Mouse (Mus musculus): ENCODE data around the gene Pigg. TPM values are rescaled to one million over a fixed set of nuclear protein-coding genes. Genes with fewer than 3 reads are reported as not detected.

Pigg gene
- polyA plus RNA-seq, 1 experiment from 2014 or later = 2.9 TPM

DNA sequence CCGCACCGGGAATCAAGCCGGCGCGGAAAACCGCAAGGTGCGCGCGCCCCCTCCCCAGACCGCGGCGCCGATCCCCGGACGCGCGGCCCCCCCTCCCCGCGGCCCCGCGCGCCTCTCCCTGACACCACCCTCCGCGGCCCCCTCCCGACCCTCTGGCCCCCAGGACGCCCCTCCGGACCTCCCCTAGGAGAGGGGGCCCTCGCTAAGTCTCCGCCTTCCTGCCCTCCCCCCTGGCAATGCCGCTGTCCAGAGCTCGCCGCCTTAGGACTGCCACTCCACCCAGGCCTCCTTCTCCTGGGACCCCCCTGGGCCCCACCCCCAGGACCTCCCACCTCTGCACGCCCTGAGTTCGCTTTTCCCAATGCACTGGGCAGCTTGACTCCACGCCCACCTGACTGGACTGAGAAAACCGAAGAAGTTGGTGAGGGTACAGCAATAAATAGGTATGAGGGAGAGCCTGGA lies 55.5 kb downstream of the Pigg start, which contains the start of gene Gm42517:
Gene Gm42517 (minus strand): TSS at position 52 of the 462 bp plus-strand sequence.
- no peaks in the 10 kb centered on the region for H3K36me3 ChIP-seq (ENCODE audit: control insufficient read depth, insufficient read depth, low read length)
- peak within 1 kb of the TSS; percentile 71 for H3K9ac ChIP-seq (replicated peaks; ENCODE audit: low read depth, low read length)
- WGBS = under 1% methylated on average over 10 of the region's 36 CpGs
- H3K27me3 ChIP-seq (ENCODE audit: control insufficient read depth, insufficient read depth, low read length) = peaks cover 72% of the 10 kb centered on the region
- H3K27ac ChIP-seq (ENCODE audit: low read depth, low read length) = no peak within 1 kb of the TSS
- peak; percentile 24; the same call in 1 of the 2 replicates for ATAC-seq (ENCODE audit: low read depth)
- peaks cover 15% of the 10 kb centered on the region for H3K4me1 ChIP-seq (ENCODE audit: control insufficient read depth, insufficient read depth, low read length)
- H3K9me3 ChIP-seq (ENCODE audit: control insufficient read depth, low read length) = no peaks in the 10 kb centered on the region
- peak within 1 kb of the TSS; percentile 59 for H3K4me3 ChIP-seq (ENCODE audit: low read depth, low read length)
- peak within 1 kb of the TSS; percentile 92 for H3K4me2 ChIP-seq (ENCODE audit: low read depth, low read length)

DNA sequence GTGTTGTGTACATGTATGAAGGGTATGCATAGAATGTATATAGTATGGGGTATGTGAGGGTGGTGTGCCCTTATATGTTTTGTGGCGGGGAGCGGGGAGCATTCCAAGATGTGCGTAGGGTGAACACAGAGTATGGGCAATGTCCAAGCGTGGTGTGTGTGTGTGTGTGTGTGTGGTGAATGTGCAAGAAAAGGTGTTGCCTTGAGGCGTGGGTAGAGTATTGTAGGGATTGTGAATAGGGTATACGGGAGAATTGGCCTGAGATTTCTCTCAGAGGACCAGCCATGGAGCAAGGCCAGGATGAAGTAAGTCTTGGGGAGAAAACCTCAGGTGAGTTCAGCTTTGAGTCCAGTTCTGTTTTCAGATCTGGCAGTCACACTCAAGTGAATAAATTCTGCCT lies 56.0 kb downstream of the Pigg start:
- 4% methylated on average over 6 of the region's 6 CpGs for WGBS
- peaks cover 15% of the 10 kb centered on the region for H3K4me1 ChIP-seq (ENCODE audit: control insufficient read depth, insufficient read depth, low read length)
- H3K9ac ChIP-seq (replicated peaks; ENCODE audit: low read depth, low read length) = peak overlapping the region; percentile 71
- H3K4me3 ChIP-seq (ENCODE audit: low read depth, low read length) = peak overlapping the region; percentile 59
- no peaks in the 10 kb centered on the region for H3K36me3 ChIP-seq (ENCODE audit: control insufficient read depth, insufficient read depth, low read length)
- H3K27ac ChIP-seq (ENCODE audit: low read depth, low read length) = no peak overlapping the region
- peak; percentile 9; the same call in 1 of the 2 replicates for ATAC-seq (ENCODE audit: low read depth)
- H3K4me2 ChIP-seq (ENCODE audit: low read depth, low read length) = peak overlapping the region; percentile 92
- no peaks in the 10 kb centered on the region for H3K9me3 ChIP-seq (ENCODE audit: control insufficient read depth, low read length)
- H3K27me3 ChIP-seq (ENCODE audit: control insufficient read depth, insufficient read depth, low read length) = peaks cover 72% of the 10 kb centered on the region

DNA sequence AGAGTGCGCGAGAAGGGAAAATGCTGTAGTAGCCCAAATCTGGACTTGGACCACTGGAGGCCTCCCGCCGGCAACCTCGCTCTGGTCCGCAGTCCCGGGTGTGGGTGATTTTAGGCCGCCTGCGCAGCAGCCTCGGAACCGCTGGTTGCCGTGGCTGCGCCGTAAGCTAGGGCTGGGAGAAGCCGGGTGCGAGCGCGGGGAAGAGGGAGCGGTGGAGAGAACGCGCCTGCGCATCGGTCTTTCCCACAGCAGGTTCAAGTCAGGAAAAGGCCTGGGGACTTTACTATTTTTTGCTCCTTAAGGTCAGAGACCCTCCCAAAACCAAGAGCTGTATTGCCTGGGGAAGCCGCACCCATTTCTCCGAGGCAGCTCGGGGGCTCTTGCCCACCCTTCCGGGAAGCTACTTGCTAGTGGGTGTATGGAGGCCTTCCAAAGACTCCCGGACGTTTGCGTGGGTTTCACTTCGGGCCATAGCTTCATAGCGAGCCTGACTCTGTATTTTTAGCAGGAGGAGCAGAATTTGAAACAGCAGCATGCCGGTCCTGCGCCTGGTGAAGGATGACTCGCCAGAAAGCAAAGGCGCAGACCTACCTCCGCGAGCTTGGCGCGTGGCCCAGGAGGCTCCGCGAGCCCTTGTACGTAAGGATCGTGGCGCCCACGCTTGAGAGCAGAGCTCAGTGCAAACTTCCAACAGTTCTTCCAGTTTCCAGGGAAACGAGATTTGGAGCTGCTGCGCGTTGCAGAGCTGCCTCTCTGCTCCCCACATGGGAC lies 56.6 kb downstream of the Pigg start:
- H3K4me2 ChIP-seq (ENCODE audit: low read depth, low read length) = peak overlapping the region; percentile 92
- H3K4me3 ChIP-seq (ENCODE audit: low read depth, low read length) = peak overlapping the region; percentile 59
- peak; percentile 54; the same call in 1 of the 2 replicates for ATAC-seq (ENCODE audit: low read depth)
- WGBS = under 1% methylated on average over 49 of the region's 49 CpGs
- peak overlapping the region; percentile 71; the same call in 1 of the 2 replicates for H3K9ac ChIP-seq (replicated peaks; ENCODE audit: low read depth, low read length)
- no peaks in the 10 kb centered on the region for H3K9me3 ChIP-seq (ENCODE audit: control insufficient read depth, low read length)
- H3K36me3 ChIP-seq (ENCODE audit: control insufficient read depth, insufficient read depth, low read length) = no peaks in the 10 kb centered on the region
- H3K4me1 ChIP-seq (ENCODE audit: control insufficient read depth, insufficient read depth, low read length) = peaks cover 15% of the 10 kb centered on the region
- peaks cover 71% of the 10 kb centered on the region for H3K27me3 ChIP-seq (ENCODE audit: control insufficient read depth, insufficient read depth, low read length)
- no peak overlapping the region for H3K27ac ChIP-seq (ENCODE audit: low read depth, low read length)

DNA sequence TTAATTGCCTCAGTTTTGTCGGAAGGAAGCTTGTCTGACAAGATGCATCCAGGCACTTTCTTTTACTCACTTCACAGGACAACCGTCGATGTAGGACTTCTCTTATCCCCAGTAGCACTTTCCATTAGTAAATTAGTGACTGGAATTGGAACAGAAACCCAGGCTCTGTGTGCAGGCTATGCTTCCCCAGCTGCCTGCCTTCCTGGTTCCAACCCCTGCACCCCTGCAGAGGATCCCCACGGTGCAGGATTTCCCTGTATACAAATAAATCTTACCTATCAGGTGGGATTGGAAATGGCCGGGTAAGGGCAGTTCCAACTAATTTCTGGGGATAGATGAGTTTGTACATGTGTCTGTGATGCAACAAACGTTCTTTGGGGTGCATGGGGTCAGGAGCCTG lies 57.6 kb downstream of the Pigg start:
- peaks cover 61% of the 10 kb centered on the region for H3K27me3 ChIP-seq (ENCODE audit: control insufficient read depth, insufficient read depth, low read length)
- no peaks in the 10 kb centered on the region for H3K9me3 ChIP-seq (ENCODE audit: control insufficient read depth, low read length)
- no peak overlapping the region; the same call in 1 of the 2 replicates for H3K4me2 ChIP-seq (ENCODE audit: low read depth, low read length)
- 2% methylated on average over 6 of the region's 6 CpGs for WGBS
- no peaks in the 10 kb centered on the region for H3K36me3 ChIP-seq (ENCODE audit: control insufficient read depth, insufficient read depth, low read length)
- no peak overlapping the region for H3K4me3 ChIP-seq (ENCODE audit: low read depth, low read length)
- no peak overlapping the region for H3K27ac ChIP-seq (ENCODE audit: low read depth, low read length)
- peaks cover 15% of the 10 kb centered on the region for H3K4me1 ChIP-seq (ENCODE audit: control insufficient read depth, insufficient read depth, low read length)
- ATAC-seq (ENCODE audit: low read depth) = no peak
- H3K9ac ChIP-seq (replicated peaks; ENCODE audit: low read depth, low read length) = no peak overlapping the region

DNA sequence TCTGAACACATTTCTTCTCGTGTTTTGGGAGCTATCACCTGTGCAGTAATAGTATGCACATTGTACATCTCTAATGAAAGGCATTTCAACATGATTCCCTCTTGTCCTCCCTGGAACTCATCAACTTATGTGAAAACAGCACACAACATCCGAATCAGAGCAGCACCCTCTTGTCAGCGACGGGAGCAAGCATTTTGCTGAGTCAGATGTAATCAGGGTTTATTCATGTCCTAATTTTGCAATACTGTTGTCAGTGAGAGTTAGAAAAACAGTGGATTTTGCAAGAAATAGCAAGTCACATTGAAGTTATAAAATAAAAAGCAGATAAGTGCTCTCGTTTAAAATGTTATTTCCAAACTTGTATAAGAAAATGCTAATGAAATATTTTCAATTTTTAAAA lies 61.7 kb downstream of the Pigg start:
- peaks cover 24% of the 10 kb centered on the region for H3K27me3 ChIP-seq (ENCODE audit: control insufficient read depth, insufficient read depth, low read length)
- H3K4me1 ChIP-seq (ENCODE audit: control insufficient read depth, insufficient read depth, low read length) = peaks cover 6% of the 10 kb centered on the region
- WGBS = 76% methylated on average over 5 of the region's 5 CpGs
- no peak overlapping the region for H3K4me2 ChIP-seq (ENCODE audit: low read depth, low read length)
- H3K36me3 ChIP-seq (ENCODE audit: control insufficient read depth, insufficient read depth, low read length) = no peaks in the 10 kb centered on the region
- H3K9ac ChIP-seq (replicated peaks; ENCODE audit: low read depth, low read length) = no peak overlapping the region
- no peak overlapping the region for H3K4me3 ChIP-seq (ENCODE audit: low read depth, low read length)
- no peak overlapping the region for H3K27ac ChIP-seq (ENCODE audit: low read depth, low read length)
- ATAC-seq (ENCODE audit: low read depth) = no peak
- H3K9me3 ChIP-seq (ENCODE audit: control insufficient read depth, low read length) = no peaks in the 10 kb centered on the region

DNA sequence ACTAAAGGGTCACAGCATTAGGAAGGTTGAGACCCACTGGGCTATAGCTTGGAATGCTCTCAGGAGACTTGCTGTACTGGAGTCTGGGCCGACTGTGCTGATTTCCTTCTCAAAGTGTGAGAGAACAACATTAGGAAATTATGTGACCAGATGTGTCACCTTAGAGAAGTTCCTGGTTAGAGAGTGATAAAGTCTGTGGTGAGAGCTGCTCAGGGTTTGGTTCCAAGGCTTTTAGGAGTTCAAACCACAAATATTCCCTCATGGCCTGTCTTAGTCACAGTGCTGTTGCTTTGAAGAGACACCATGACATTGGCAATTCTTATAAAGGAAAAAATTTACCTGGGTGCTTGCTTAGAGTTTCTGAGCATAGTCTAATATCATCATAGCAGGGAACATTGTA lies 63.6 kb downstream of the Pigg start:
- no peaks in the 10 kb centered on the region for H3K9me3 ChIP-seq (ENCODE audit: control insufficient read depth, low read length)
- no peak overlapping the region for H3K4me2 ChIP-seq (ENCODE audit: low read depth, low read length)
- ATAC-seq (ENCODE audit: low read depth) = no peak
- 73% methylated on average over 1 of the region's 1 CpGs for WGBS
- no peaks in the 10 kb centered on the region for H3K4me1 ChIP-seq (ENCODE audit: control insufficient read depth, insufficient read depth, low read length)
- H3K27ac ChIP-seq (ENCODE audit: low read depth, low read length) = no peak overlapping the region
- no peaks in the 10 kb centered on the region for H3K36me3 ChIP-seq (ENCODE audit: control insufficient read depth, insufficient read depth, low read length)
- H3K27me3 ChIP-seq (ENCODE audit: control insufficient read depth, insufficient read depth, low read length) = peaks cover 6% of the 10 kb centered on the region; the same call in 1 of the 2 replicates
- H3K9ac ChIP-seq (replicated peaks; ENCODE audit: low read depth, low read length) = no peak overlapping the region
- H3K4me3 ChIP-seq (ENCODE audit: low read depth, low read length) = no peak overlapping the region

DNA sequence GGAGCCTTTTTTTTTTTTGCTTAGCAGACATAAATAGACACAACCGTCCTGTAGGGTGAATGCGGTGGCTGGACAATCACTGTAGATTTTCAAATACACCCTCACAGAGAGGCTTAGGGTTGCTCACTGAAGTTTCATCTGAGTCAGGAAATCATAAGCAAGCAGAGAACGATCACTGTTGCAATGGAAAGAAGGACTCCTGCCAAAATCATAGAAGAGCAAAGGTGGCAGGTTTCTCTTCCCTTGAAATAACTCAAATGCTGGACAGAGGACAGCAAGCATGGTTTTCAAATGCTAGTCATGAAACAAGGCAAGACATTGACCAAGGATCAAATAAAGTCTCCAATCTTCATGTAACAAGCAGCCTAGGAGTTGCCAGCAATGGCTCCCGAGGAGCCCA lies 65.9 kb downstream of the Pigg start:
- Histone ChIP-seq H3K4me2 (ENCODE audit: low read depth, low read length) (no peak overlapping the region), H3K9me3 (ENCODE audit: control insufficient read depth, low read length) (no peaks in the 10 kb centered on the region), H3K9ac (replicated peaks; ENCODE audit: low read depth, low read length) (no peak overlapping the region), H3K4me3 (ENCODE audit: low read depth, low read length) (no peak overlapping the region), H3K27me3 (ENCODE audit: control insufficient read depth, insufficient read depth, low read length) (no peaks in the 10 kb centered on the region), H3K4me1 (ENCODE audit: control insufficient read depth, insufficient read depth, low read length) (no peaks in the 10 kb centered on the region), H3K36me3 (ENCODE audit: control insufficient read depth, insufficient read depth, low read length) (no peaks in the 10 kb centered on the region), H3K27ac (ENCODE audit: low read depth, low read length) (no peak overlapping the region)
- no peak for ATAC-seq (ENCODE audit: low read depth)
- 93% methylated on average over 4 of the region's 4 CpGs for WGBS

DNA sequence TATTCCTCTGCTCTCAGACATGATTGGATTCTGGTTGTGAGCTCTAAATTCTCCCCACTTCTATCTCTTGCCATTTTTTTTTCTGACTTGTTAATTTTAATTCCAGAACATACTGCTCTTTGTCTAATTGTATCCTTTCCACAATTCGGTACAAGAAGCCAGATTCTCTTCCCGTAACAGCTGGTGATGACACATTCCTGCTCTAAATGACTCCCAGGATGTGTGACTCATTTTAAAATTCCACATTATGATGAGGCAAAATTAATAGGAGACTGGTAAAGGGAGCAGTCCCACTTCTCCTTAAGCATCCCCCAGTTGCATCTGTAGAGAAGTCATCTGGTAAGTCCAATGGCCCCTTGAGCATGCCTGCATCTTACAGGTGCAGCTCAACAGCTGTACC lies 73.2 kb downstream of the Pigg start:
- no peaks in the 10 kb centered on the region for H3K4me1 ChIP-seq (ENCODE audit: control insufficient read depth, insufficient read depth, low read length)
- H3K4me2 ChIP-seq (ENCODE audit: low read depth, low read length) = no peak overlapping the region
- no peaks in the 10 kb centered on the region for H3K27me3 ChIP-seq (ENCODE audit: control insufficient read depth, insufficient read depth, low read length)
- H3K9ac ChIP-seq (replicated peaks; ENCODE audit: low read depth, low read length) = no peak overlapping the region
- H3K27ac ChIP-seq (ENCODE audit: low read depth, low read length) = no peak overlapping the region
- no peak overlapping the region for H3K4me3 ChIP-seq (ENCODE audit: low read depth, low read length)
- 65% methylated on average over 2 of the region's 2 CpGs for WGBS
- no peak for ATAC-seq (ENCODE audit: low read depth)
- H3K36me3 ChIP-seq (ENCODE audit: control insufficient read depth, insufficient read depth, low read length) = no peaks in the 10 kb centered on the region
- no peaks in the 10 kb centered on the region for H3K9me3 ChIP-seq (ENCODE audit: control insufficient read depth, low read length)

DNA sequence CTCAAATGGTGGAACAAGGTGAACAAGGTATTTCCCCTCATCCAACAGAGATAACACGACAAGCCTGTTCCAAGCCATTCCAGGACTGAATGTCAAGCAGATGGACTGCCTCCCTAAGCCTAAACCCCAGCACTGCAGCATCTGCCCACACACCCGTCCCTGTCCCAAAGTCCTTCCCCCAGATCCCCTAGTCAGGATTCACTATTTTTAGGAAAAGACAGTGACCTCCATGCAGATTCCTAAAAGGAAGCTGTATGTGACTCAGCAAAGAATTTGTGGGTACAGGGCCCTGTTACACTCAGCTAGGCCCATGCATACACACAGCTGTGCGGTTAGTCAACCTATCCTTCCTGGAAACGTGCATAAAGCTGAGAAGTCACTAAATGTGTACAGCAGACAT lies 74.0 kb downstream of the Pigg start:
- no peak for ATAC-seq (ENCODE audit: low read depth)
- Histone ChIP-seq H3K9ac (replicated peaks; ENCODE audit: low read depth, low read length) (no peak overlapping the region), H3K27ac (ENCODE audit: low read depth, low read length) (no peak overlapping the region), H3K4me1 (ENCODE audit: control insufficient read depth, insufficient read depth, low read length) (no peaks in the 10 kb centered on the region), H3K36me3 (ENCODE audit: control insufficient read depth, insufficient read depth, low read length) (no peaks in the 10 kb centered on the region), H3K27me3 (ENCODE audit: control insufficient read depth, insufficient read depth, low read length) (no peaks in the 10 kb centered on the region), H3K9me3 (ENCODE audit: control insufficient read depth, low read length) (no peaks in the 10 kb centered on the region), H3K4me3 (ENCODE audit: low read depth, low read length) (no peak overlapping the region), H3K4me2 (ENCODE audit: low read depth, low read length) (no peak overlapping the region)
- WGBS = 74% methylated on average over 4 of the region's 4 CpGs

Measured in neural tube, embryonic 14.5 days (tissue).